Comparison of ENCODE assay signal across 10 mouse cellular contexts in the genomic region with DNA sequence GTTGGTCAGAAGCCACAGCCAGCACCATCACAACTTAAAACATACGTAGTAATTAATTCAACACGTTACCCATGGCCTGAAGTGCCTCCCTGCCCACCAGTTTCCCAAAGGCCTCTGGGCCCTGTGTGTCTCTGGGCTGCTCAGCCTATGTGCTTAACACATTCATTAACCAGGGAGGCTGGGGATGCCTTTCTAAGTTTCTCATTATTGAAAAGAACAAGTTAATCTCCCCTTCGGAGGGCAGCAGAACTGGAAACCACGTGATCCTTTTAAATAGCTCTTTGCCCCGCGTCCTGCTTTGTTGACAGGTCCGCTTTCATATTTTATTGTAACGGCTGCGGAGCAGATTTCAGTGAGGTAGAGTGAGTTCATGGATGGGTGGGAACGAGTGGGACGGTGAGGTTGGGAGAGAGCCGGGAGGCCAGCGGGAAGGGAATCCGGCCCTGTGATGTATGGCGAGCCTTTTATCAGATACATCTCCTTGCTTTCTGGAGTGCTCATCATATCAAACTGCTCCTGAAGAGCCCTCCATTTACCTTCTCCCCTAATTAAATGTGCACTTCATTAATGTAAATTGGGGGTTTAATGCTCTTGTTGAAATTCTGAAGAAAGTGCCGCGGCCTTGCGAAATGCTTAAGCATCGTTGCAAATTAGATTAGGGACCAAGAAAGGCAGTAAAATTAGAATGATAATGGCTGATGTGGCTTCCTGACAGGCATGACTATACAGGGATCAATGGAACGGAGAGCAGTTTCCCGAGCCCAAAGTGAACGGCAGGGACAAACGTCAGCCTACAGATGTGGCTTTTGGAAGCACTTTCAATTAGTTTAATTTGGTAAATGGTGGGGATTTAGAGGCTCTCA.
A peak's percentile ranks its signal among the peaks of the same experiment; 100 is the strongest.
DNase-seq lines count a peak whose midpoint lies in the region; ATAC-seq and TF ChIP-seq lines count a peak whose summit lies in the region.
"Had no signal": no experiment of that assay in that cellular context is flagged by ENCODE, and none has a peak within 500 bp of the region (broad histone marks: within the 10 kb centered on the region; RNA-seq: fewer than 3 reads in every experiment).

No protein-coding gene starts in this region.

- no peak for ATAC-seq in heart, embryonic 11.5 days (replicated peaks; ENCODE audit: insufficient number of reproducible peaks, low FRiP score, low TSS enrichment)
- 0 out of 2 replicates have a peak, but pooled peaks have one; percentile 26 for ATAC-seq in forebrain, embryonic 16.5 days
- ATAC-seq in megakaryocyte progenitor cell, adult 5-6 weeks (replicated peaks; ENCODE audit: poor library complexity), result no peak
- ATAC-seq in erythroid progenitor cell, adult 5-6 weeks (replicated peaks; ENCODE audit: low FRiP score, poor library complexity, severe bottlenecking), result no peak

- no peaks in the 10 kb centered on the region for H3K9me3 ChIP-seq in heart, embryonic 11.5 days (replicated peaks; ENCODE audit: control insufficient read depth, low read length)
- H3K9me3 ChIP-seq in ES-E14 (ENCODE audit: control insufficient read depth, insufficient read depth, low read depth, low read length), result no peaks in the 10 kb centered on the region
- no peaks in the 10 kb centered on the region for H3K9me3 ChIP-seq in forebrain, embryonic 16.5 days (ENCODE audit: control insufficient read depth, low read length)
- no peaks in the 10 kb centered on the region for H3K9me3 ChIP-seq in midbrain, embryonic 10.5 days (replicated peaks)

- no peak overlapping the region for H3K27ac ChIP-seq in heart, embryonic 11.5 days (ENCODE audit: low read depth, low read length)
- no peak overlapping the region for H3K27ac ChIP-seq in ES-E14 (ENCODE audit: insufficient read depth, low read depth, low read length, poor library complexity, severe bottlenecking)
- H3K27ac ChIP-seq in forebrain, embryonic 16.5 days (ENCODE audit: low read length), result no peak overlapping the region
- peak overlapping the region; percentile 70 for H3K27ac ChIP-seq in midbrain, embryonic 10.5 days (replicated peaks)

- H3K27me3 ChIP-seq in heart, embryonic 11.5 days (ENCODE audit: control insufficient read depth, insufficient read depth, low read length), result peaks cover 43% of the 10 kb centered on the region
- H3K27me3 ChIP-seq in forebrain, embryonic 16.5 days (replicated peaks; ENCODE audit: control insufficient read depth, insufficient read depth, low read length), result peaks cover 73% of the 10 kb centered on the region
- peaks cover 98% of the 10 kb centered on the region for H3K27me3 ChIP-seq in midbrain, embryonic 10.5 days (ENCODE audit: low read depth, poor library complexity, severe bottlenecking)

- H3K36me3 ChIP-seq in heart, embryonic 11.5 days (ENCODE audit: control insufficient read depth, insufficient read depth, low read length), result no peaks in the 10 kb centered on the region
- H3K36me3 ChIP-seq in ES-E14 (ENCODE audit: control insufficient read depth, insufficient read depth, low read length, poor library complexity, severe bottlenecking), result no peaks in the 10 kb centered on the region
- no peaks in the 10 kb centered on the region for H3K36me3 ChIP-seq in forebrain, embryonic 16.5 days (ENCODE audit: control insufficient read depth, insufficient read depth)
- no peaks in the 10 kb centered on the region for H3K36me3 ChIP-seq in midbrain, embryonic 10.5 days

- no peak overlapping the region for H3K9ac ChIP-seq in heart, embryonic 11.5 days (ENCODE audit: low read depth, low read length)
- no peak overlapping the region for H3K9ac ChIP-seq in ES-E14 (ENCODE audit: insufficient read depth, low read depth, low read length, poor library complexity, severe bottlenecking)
- no peak overlapping the region for H3K9ac ChIP-seq in forebrain, embryonic 16.5 days (replicated peaks; ENCODE audit: low read depth, low read length)

- no peaks in the 10 kb centered on the region; the same call in 1 of the 2 replicates for H3K4me1 ChIP-seq in heart, embryonic 11.5 days (ENCODE audit: control insufficient read depth, insufficient read depth, low read length)
- H3K4me1 ChIP-seq in ES-E14 (ENCODE audit: control insufficient read depth in 2 of 2, insufficient read depth in 2 of 2, low read length in 2 of 2, poor library complexity in 1 of 2), result peaks cover 0 to 6% of the 10 kb centered on the region in 2 experiments; a peak in 1 of 4 replicates
- peaks cover 3% of the 10 kb centered on the region; the same call in 1 of the 2 replicates for H3K4me1 ChIP-seq in forebrain, embryonic 16.5 days (replicated peaks; ENCODE audit: control insufficient read depth, insufficient read depth, low read length)
- peaks cover 47% of the 10 kb centered on the region for H3K4me1 ChIP-seq in midbrain, embryonic 10.5 days

- peak overlapping the region; percentile 60 for H3K4me2 ChIP-seq in heart, embryonic 11.5 days
- peak overlapping the region; percentile 17; the same call in 1 of the 2 replicates for H3K4me2 ChIP-seq in forebrain, embryonic 16.5 days (ENCODE audit: low read length)

- 5% methylated on average over 23 of the region's 23 CpGs for WGBS in heart, embryonic 11.5 days (ENCODE audit: insufficient replicate concordance)
- under 1% methylated on average over 23 of the region's 23 CpGs for WGBS in forebrain, embryonic 16.5 days
- WGBS in midbrain, embryonic 10.5 days, result under 1% methylated on average over 23 of the region's 23 CpGs

- in situ Hi-C loops in ES-E14 (cut with MboI; ENCODE audit: low sequenced_read_pairs in 2 of 2, unreplicated experiment in 2 of 2), result no loop called here

- peak overlapping the region; percentile 33 for H3K4me3 ChIP-seq in heart, embryonic 11.5 days (ENCODE audit: low read depth, low read length)
- no peak overlapping the region for H3K4me3 ChIP-seq in ES-E14 (ENCODE audit: insufficient read depth in 1 of 2, low read depth in 1 of 2, low read length in 2 of 2, poor library complexity in 1 of 2, severe bottlenecking in 1 of 2)
- no peak overlapping the region for H3K4me3 ChIP-seq in forebrain, embryonic 16.5 days (replicated peaks; ENCODE audit: low read length)
- peak overlapping the region; percentile 38 for H3K4me3 ChIP-seq in midbrain, embryonic 10.5 days

- no peak for DNase-seq in heart, adult 9 months (ENCODE audit: low spot score in 2 of 2)
- peak; percentile 43 for DNase-seq in ES-E14 (ENCODE audit: low read depth, low spot score)
- peak; percentile 70 for DNase-seq in midbrain, embryonic 10.5 days (ENCODE audit: low spot score)
- no peak for DNase-seq in gastrocnemius, postnatal 10 days
- DNase-seq: adrenal gland, postnatal 36 days; B cell, adult 2 months had no signal

TF ChIP-seq in ES-E14, 5 proteins besides CTCF, POLR2A, EP300 and RAD21:
- no peak for TF ChIP-seq ZC3H11A (IDR thresholded peaks at IDR 0.05; ENCODE audit: borderline replicate concordance, low read depth, low read length)
- no peak for TF ChIP-seq MAFK (IDR thresholded peaks at IDR 0.05; ENCODE audit: insufficient read depth, low read depth, low read length)
- TF ChIP-seq HCFC1 (IDR thresholded peaks at IDR 0.05; ENCODE audit: borderline replicate concordance, insufficient read depth, low read length), result no peak
- no peak for TF ChIP-seq CHD2 (IDR thresholded peaks at IDR 0.05; ENCODE audit: low read depth, low read length)
- TF ChIP-seq ZNF384 (IDR thresholded peaks at IDR 0.05; ENCODE audit: low read depth, low read length), result no peak

Comparison
In these comparisons a context has a peak if more than half of its experiments do, and no peak if none do; other contexts are left out.
1. H3K4me3 ChIP-seq: peak in heart, embryonic 11.5 days (single experiment) and midbrain, embryonic 10.5 days (single experiment); none in ES-E14 (0 of 2) and forebrain, embryonic 16.5 days (single experiment).
2. DNase-seq: peak in ES-E14 (single experiment) and midbrain, embryonic 10.5 days (single experiment); none in heart, adult 9 months (0 of 2) and gastrocnemius, postnatal 10 days (single experiment).